Comparison of ENCODE assay signal across 8 mouse cellular contexts in the genomic region with DNA sequence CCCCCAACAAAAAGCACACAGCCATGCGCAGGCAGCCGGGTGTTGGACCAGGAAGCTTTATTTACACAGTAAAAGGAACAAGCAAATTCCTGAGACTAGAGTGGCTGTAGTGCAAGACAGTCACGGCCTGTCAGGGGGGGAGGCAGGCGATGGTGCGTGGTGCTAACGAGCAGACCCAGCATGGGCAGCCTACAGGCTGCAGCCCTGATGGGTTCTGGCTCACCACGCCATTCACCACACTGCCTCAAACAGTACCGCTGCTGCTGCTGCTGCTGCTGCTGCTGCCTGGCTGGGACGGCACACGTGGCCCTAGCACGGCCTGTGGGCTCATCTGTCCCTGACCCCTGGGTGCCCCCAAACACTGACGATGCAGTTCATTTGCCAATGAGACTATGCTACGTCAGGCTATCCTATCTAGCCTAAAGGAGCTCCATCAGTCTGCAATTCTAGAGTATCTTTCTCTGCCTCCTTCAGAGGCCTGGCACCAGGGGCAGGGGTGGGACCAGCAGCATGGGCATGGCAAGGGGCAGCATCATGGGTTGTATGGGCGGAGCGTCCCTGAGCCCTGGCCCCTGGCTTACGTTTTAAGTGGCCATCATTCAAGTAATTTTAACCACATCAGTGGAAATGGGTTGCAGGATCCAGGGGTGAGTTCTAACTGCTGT.
DNase-seq lines count a peak whose midpoint lies in the region; ATAC-seq and TF ChIP-seq lines count a peak whose summit lies in the region.

No protein-coding gene starts in this region.

- TF ChIP-seq POLR2A in bone marrow, adult 2 months (IDR thresholded peaks at IDR 0.05; ENCODE audit: borderline replicate concordance, control insufficient read depth, low read depth, low read length), result no peak

- TF ChIP-seq CTCF in bone marrow, adult 2 months (IDR thresholded peaks at IDR 0.05; ENCODE audit: control insufficient read depth, insufficient read depth, low read length), result no peak
- TF ChIP-seq CTCF in hindbrain, postnatal 0 days (IDR thresholded peaks at IDR 0.05; ENCODE audit: low read depth), result no peak

- H3K4me2 ChIP-seq in hindbrain, postnatal 0 days (ENCODE audit: low read depth, low read length), result no peak overlapping the region

- ATAC-seq in hindbrain, postnatal 0 days, result peak; percentile 50

- peak overlapping the region; percentile 51 for H3K27ac ChIP-seq in bone marrow, adult 2 months (ENCODE audit: control insufficient read depth, insufficient read depth, low read depth, low read length, poor library complexity)
- H3K27ac ChIP-seq in hindbrain, postnatal 0 days, result peak overlapping the region; percentile 49; the same call in 1 of the 2 replicates

- H3K9ac ChIP-seq in hindbrain, postnatal 0 days (replicated peaks; ENCODE audit: low read length), result 0 out of 2 replicates have a peak overlapping the region, but pooled peaks have one; percentile 21

- WGBS in bone marrow, adult 2 months, result 82% methylated on average over 16 of the region's 16 CpGs
- 34% methylated on average over 16 of the region's 16 CpGs for WGBS in hindbrain, postnatal 0 days

- no peaks in the 10 kb centered on the region for H3K27me3 ChIP-seq in hindbrain, postnatal 0 days (ENCODE audit: insufficient read depth, low read length)

- peaks cover 8% of the 10 kb centered on the region for H3K4me1 ChIP-seq in bone marrow, adult 2 months (ENCODE audit: control insufficient read depth, insufficient read depth, low read length)
- peaks cover 19% of the 10 kb centered on the region for H3K4me1 ChIP-seq in hindbrain, postnatal 0 days (ENCODE audit: insufficient read depth, low read length)

- H3K36me3 ChIP-seq in hindbrain, postnatal 0 days (ENCODE audit: insufficient read depth, low read length), result no peaks in the 10 kb centered on the region

- no peaks in the 10 kb centered on the region for H3K9me3 ChIP-seq in hindbrain, postnatal 0 days (ENCODE audit: low read length)

- peak; percentile 91 for DNase-seq in heart, adult 11 months
- no peak for DNase-seq in heart, adult 8-10 months (ENCODE audit: low spot score)
- DNase-seq in hindbrain, postnatal 0 days (ENCODE audit: low spot score), result peak; percentile 34
- DNase-seq in lung, postnatal 36 days, result peak; percentile 79
- no peak for DNase-seq in thymus, adult 18-20 months
- no peak for DNase-seq in thymus, postnatal 0 days (ENCODE audit: low spot score)
- DNase-seq in layer of hippocampus, adult 9-10 months (ENCODE audit: low spot score), result no peak

- no peak overlapping the region for H3K4me3 ChIP-seq in bone marrow, adult 2 months (replicated peaks; ENCODE audit: control insufficient read depth, low read depth, low read length)
- no peak overlapping the region for H3K4me3 ChIP-seq in hindbrain, postnatal 0 days (ENCODE audit: low read length)

Comparison
In these comparisons a context has a peak if more than half of its experiments do, and no peak if none do; other contexts are left out.
1. DNase-seq: peak in heart, adult 11 months (single experiment), hindbrain, postnatal 0 days (single experiment) and lung, postnatal 36 days (single experiment); none in heart, adult 8-10 months (single experiment), thymus, adult 18-20 months (0 of 2), thymus, postnatal 0 days (single experiment) and layer of hippocampus, adult 9-10 months (single experiment).